Mouse (Mus musculus) embryonic stem cell, embryonic (primary cell): ENCODE measurements around the gene Map4k3.

Experiments used
- CTCF ChIA-PET, 4 experiments: fragments of 300-600 bp in 2 of 4; fragments of 350-600 bp in 2 of 4; sonication (Branson Sonifier 250); formaldehyde crosslinking; loops; one replicate each; lab custom pipeline; 2022; ENCODE audit warnings: inconsistent platforms in 2 of 4; lab: Charles Lee
- POLR2A ChIA-PET, 4 experiments: fragments of 300-600 bp in 2 of 4; fragments of 350-600 bp in 2 of 4; sonication (Branson Sonifier 250); formaldehyde crosslinking; loops; one replicate each; lab custom pipeline; 2022; ENCODE audit warnings: antibody characterized with exemption in 4 of 4, inconsistent platforms in 1 of 4; lab: Charles Lee

Gene Map4k3

DNA sequence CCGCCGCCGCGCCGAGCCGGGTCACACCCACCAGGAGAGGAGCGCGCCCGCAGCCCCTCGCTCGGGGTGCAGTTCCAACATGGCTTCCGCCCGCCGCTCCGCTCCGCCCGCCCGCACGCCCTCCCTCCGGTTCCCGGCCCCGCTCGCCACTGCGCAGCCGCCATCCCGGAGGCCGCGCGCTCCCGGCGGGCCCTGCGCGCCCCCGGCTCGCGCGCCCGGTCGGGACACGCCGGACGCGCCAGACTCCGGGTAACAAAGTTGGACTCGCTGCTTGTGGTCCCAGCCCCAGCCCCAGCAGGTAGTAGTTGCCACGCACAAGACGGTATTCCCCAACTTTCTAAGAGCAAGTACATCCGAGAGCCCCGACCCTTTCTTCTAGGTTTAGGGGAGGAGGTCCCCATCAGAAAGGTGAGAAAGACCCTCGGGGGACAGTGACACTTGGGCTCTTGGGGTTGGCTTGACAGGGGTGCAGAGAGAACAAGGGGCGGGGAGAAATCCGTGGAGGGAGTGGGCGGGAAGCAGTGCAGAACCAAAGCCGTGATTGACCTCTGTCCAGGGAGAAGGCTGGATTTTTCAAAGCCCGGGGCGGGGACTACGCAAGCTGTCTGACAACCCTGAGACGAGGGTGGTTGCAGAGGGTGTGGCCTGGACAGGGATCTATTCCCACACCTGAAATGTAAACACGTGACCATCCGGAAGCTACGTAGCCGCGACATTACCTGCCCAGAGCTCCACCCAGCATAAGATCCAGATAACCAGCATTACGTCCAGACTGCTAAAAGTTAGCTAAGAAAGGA lies at the start of gene Map4k3:
TSS of gene Map4k3 (minus strand) at position 424 of the 797 bp plus-strand sequence.
- POLR2A ChIA-PET: interaction anchor here in 3 of 4 experiments (0.7 to 8.7 kb wide), 43 partner anchors 10 to 521 kb away, joined by 3 to 82 read pairs (median 4); partner anchors contain the start of genes Srsf7 (in 1 of the 3) and Ttc39d (in 1 of the 3)
- CTCF ChIA-PET: interaction anchor here in 1 of 4 experiments (0.9 to 1.5 kb wide), 3 partner anchors 44 to 75 kb away, joined by 3 to 5 read pairs (median 4); no protein-coding TSS in a partner anchor

DNA sequence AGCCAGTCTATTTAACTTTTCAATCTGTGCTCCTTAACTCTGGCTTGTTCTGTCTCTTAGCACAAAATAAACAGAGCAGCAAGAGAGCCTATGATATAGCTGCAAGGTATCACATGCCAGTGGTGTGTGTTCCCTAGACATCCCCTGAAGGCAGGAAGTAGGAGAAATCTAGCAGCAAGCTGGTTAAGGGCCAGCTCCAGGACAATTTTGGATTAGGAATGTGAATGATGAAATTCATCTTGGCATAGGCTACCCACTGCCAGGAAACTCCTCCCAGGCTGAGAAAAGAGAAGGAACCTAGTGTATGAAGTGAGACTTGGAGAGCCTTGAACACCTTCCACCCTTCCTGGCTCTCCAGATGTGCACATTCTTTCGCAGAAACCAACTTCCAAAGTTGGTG lies 49.3 kb upstream of the Map4k3 start:
- ChIA-PET POLR2A (interaction anchor here in 1 of 4 experiments (0.6 to 10.9 kb wide), 4 partner anchors 7 to 73 kb away, joined by 3 to 134 read pairs (median 6); no protein-coding TSS in a partner anchor), CTCF (no interaction called here)

GRCm38 (mm10) chr17:80775178-80775788 lies 47.0 kb upstream of the Map4k3 start:
- POLR2A ChIA-PET: interaction anchor here in 1 of 4 experiments (10.9 kb wide), 1 partner anchor 9 kb away, joined by 134 read pairs; no protein-coding TSS in a partner anchor
- CTCF ChIA-PET: no interaction called here

GRCm38 (mm10) chr17:80772545-80773453 lies 44.5 kb upstream of the Map4k3 start:
- ChIA-PET CTCF (no interaction called here), POLR2A (interaction anchor here in 2 of 4 experiments (1.4 to 10.9 kb wide), 5 partner anchors 12 to 29 kb away, joined by 4 to 134 read pairs (median 23); no protein-coding TSS in a partner anchor)

GRCm38 (mm10) chr17:80770065-80770464 lies 41.8 kb upstream of the Map4k3 start:
- POLR2A ChIA-PET: interaction anchor here in 3 of 4 experiments (0.6 to 10.9 kb wide), 17 partner anchors 8 to 134 kb away, joined by 3 to 134 read pairs (median 5); no protein-coding TSS in a partner anchor
- CTCF ChIA-PET: interaction anchor here (0.6 to 3.1 kb wide), 15 partner anchors 13 to 477 kb away, joined by 3 to 11 read pairs (median 4); no protein-coding TSS in a partner anchor

- ChIA-PET CTCF (interaction anchor here in 1 of 4 experiments (0.6 kb wide), 1 partner anchor 141 kb away, joined by 3 read pairs; no protein-coding TSS in a partner anchor), POLR2A (interaction anchor here in 1 of 4 experiments (5.4 to 9.0 kb wide), 2 partner anchors 19 to 35 kb away, joined by 37 to 99 read pairs; no protein-coding TSS in a partner anchor)
These were observed 36.9 kb upstream of the Map4k3 start for GRCm38 (mm10) chr17:80765204-80765603.

DNA sequence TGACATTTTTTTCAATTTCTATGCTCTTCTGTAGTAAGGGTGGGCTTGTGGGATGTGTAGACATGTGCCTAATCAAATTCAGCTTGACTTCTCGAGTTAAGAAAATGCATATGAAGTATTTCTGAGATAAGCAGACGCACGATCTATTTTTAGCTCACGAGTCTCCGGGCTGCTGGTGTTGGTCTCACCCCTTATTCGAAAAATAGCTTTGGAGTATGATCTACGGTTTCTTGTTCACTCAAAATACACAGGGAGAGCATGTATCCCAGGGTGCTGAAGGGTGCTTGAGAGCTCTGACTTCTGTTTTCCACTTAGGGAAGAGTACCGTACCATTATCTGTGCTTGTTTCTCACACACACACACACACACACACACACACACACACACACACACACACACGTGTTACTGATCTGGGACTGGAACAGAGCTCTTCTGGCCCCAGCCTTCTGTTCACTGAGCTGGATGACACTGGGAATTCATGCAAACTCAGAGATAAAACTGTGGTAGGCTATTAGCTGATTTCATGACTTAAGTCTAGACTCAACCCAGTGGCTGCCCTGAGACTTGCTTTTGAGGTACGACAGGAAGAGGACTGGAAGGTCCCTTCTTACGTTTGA lies 34.9 kb upstream of the Map4k3 start:
- ChIA-PET POLR2A (interaction anchor here in 3 of 4 experiments (0.8 to 5.4 kb wide), 13 partner anchors 8 to 556 kb away, joined by 3 to 37 read pairs (median 4); partner anchors contain the start of genes Srsf7 (in 1 of the 3) and Ttc39d (in 1 of the 3)), CTCF (interaction anchor here in 3 of 4 experiments (0.6 to 0.9 kb wide), 4 partner anchors 42 to 162 kb away, joined by 3 to 5 read pairs (median 4); no protein-coding TSS in a partner anchor)

- ChIA-PET POLR2A (interaction anchor here in 3 of 4 experiments (0.6 to 5.4 kb wide), 16 partner anchors 8 to 786 kb away, joined by 3 to 37 read pairs (median 4); partner anchors contain the start of genes Srsf7 (in 1 of the 3) and Ttc39d (in 1 of the 3)), CTCF (interaction anchor here in 3 of 4 experiments (0.6 to 0.9 kb wide), 3 partner anchors 40 to 142 kb away, joined by 3 read pairs; no protein-coding TSS in a partner anchor)
These were observed 34.2 kb upstream of the Map4k3 start for GRCm38 (mm10) chr17:80762391-80763040.

- POLR2A ChIA-PET: interaction anchor here in 3 of 4 experiments (0.6 to 5.4 kb wide), 9 partner anchors 9 to 239 kb away, joined by 3 to 37 read pairs (median 4); no protein-coding TSS in a partner anchor
- CTCF ChIA-PET: interaction anchor here in 2 of 4 experiments (0.6 to 0.9 kb wide), 2 partner anchors 77 to 145 kb away, joined by 3 to 4 read pairs; no protein-coding TSS in a partner anchor
These were observed 32.9 kb upstream of the Map4k3 start for GRCm38 (mm10) chr17:80761191-80761590.

- ChIA-PET POLR2A (interaction anchor here in 2 of 4 experiments (0.6 to 5.4 kb wide), 8 partner anchors 10 to 240 kb away, joined by 3 to 37 read pairs (median 4); partner anchors contain the start of gene Map4k3 (in 1 of the 2)), CTCF (no interaction called here)
These were observed 32.3 kb upstream of the Map4k3 start for GRCm38 (mm10) chr17:80760344-80761145.

DNA sequence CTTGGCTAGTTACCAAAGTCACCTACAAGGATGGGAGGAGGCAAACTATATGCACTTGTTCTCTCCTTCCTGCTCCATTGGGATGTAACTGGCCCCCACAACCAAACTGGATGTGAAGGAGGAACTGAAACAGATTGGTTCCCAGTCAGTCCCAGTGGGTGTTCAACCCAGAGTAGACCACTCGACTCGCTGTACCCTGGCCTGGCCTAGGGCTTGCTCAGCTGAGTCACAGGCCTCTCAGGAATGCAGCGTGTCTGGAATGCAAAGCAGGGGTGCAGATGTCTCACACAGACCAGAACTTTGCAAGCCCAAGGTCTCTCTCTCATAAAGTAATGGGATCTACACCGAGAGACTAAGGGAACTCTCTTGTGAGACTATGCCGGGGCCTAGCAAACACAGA lies 27.8 kb upstream of the Map4k3 start:
- CTCF ChIA-PET: interaction anchor here in 2 of 4 experiments (0.5 to 0.7 kb wide), 3 partner anchors 120 to 197 kb away, joined by 3 to 6 read pairs (median 4); no protein-coding TSS in a partner anchor
- POLR2A ChIA-PET: interaction anchor here in 2 of 4 experiments (0.8 to 2.1 kb wide), 5 partner anchors 14 to 47 kb away, joined by 3 to 9 read pairs (median 3); no protein-coding TSS in a partner anchor

DNA sequence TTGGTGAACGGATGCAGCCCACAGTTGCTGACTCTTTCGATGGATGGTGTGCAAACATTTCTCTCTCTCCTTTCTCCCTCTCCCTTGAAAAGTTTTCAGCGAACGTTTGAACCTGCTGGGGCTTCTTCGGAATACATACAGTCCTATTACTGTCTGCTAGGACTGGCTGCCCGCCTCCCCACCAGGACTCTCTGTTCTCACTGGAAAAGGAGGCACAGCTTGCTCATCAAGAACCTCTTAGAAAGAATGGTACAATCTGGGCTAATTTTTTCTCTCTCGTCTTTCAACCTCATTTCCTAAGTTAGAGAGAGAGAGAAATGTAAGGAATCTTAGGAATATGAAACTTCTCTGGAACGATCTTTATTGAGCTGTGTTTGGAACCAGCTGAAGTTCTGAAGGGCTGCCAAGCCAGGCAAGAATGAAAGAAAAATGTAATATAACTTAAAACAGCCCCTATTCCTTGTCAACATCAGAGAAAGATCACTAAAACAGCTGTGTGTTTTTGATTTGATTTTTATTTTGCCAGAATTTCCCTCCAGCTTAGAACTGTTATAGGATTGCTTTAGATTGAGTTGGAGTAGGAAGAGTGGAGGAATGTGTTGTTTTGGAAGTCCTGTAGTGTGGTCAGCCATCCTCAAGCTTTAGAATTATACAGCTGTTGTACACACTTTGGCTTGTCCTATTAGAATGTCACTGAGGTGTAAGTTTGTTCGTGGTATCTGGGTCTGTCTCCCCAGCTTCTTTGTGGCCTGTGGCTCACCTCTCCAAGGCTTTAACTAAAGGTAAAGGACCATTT lies 27.0 kb upstream of the Map4k3 start:
- ChIA-PET POLR2A (interaction anchor here in 2 of 4 experiments (0.8 to 2.1 kb wide), 9 partner anchors 8 to 120 kb away, joined by 3 to 9 read pairs (median 4); partner anchors contain the start of gene Map4k3 (in 1 of the 2)), CTCF (interaction anchor here in 1 of 4 experiments (0.6 to 0.7 kb wide), 2 partner anchors 120 to 154 kb away, joined by 3 to 4 read pairs; no protein-coding TSS in a partner anchor)

- CTCF ChIA-PET: no interaction called here
These were observed 26.3 kb upstream of the Map4k3 start for GRCm38 (mm10) chr17:80754589-80754988.

DNA sequence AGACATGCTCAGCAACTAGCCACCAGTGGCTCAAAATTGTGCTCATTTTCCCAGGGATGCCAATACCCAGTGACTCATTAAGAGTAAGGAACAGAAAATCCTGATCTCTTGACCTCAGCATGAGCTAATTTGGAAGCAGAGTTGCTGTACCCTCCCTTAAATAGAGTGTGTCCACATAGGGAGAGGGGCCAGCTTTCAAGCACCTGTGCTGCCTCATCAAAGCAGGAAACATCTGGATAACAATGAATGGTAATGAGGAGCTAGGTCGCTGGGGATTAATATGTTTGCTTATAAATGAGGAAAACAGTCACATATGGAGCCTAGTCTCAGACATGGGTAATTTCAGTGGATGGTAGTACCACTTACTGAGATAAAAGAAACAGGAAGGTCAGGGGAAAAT lies 24.2 kb upstream of the Map4k3 start:
- ChIA-PET POLR2A (interaction anchor here in 3 of 4 experiments (0.6 to 1.1 kb wide), 3 partner anchors 33 to 1361 kb away, joined by 3 to 4 read pairs (median 3); no protein-coding TSS in a partner anchor), CTCF (no interaction called here)

More at GRCm38 (mm10) chr17:80754589-80754988, 26.3 kb upstream of the Map4k3 start:
- POLR2A ChIA-PET: interaction anchor here in 2 of 4 experiments (0.8 to 1.6 kb wide), 7 partner anchors 7 to 48 kb away, joined by 3 to 9 read pairs (median 4); partner anchors contain the start of gene Map4k3 (in 1 of the 2)
